ENCODE assay signal across 8 mouse cellular contexts in genomic region chr14:75786424-75786867, GRCm38 (mm10). TPM values are rescaled to one million over a fixed set of nuclear protein-coding genes. Genes with fewer than 3 reads are reported as not detected.
DNase-seq lines count a peak whose midpoint lies in the region; ATAC-seq and TF ChIP-seq lines count a peak whose summit lies in the region.

No protein-coding gene starts in this region.

- no peak for DNase-seq in kidney, adult 2 months
- no peak for DNase-seq in kidney, postnatal 25 days
- DNase-seq in hindbrain, postnatal 0 days (ENCODE audit: low spot score) = peak; percentile 72
- DNase-seq in midbrain, embryonic 10.5 days (ENCODE audit: low spot score) = no peak
- no peak for DNase-seq in yolk sac, embryonic 10.5 days (ENCODE audit: low spot score)
- no peak for DNase-seq in cerebellum, postnatal 4 days (ENCODE audit: low spot score in 2 of 2)

- ATAC-seq in hindbrain, postnatal 0 days = peak; percentile 82

- H3K9me3 ChIP-seq in E14TG2a.4 (ENCODE audit: low read length) = no peaks in the 10 kb centered on the region
- no peaks in the 10 kb centered on the region for H3K9me3 ChIP-seq in hindbrain, postnatal 0 days (ENCODE audit: low read length)
- no peaks in the 10 kb centered on the region for H3K9me3 ChIP-seq in midbrain, embryonic 10.5 days (replicated peaks)

- peak overlapping the region; percentile 75 for H3K4me2 ChIP-seq in hindbrain, postnatal 0 days (ENCODE audit: low read depth, low read length)

- 2% methylated on average over 31 of the region's 31 CpGs for WGBS in kidney, adult 2 months
- 2% methylated on average over 31 of the region's 31 CpGs for WGBS in hindbrain, postnatal 0 days
- WGBS in midbrain, embryonic 10.5 days = 2% methylated on average over 31 of the region's 31 CpGs

- peak overlapping the region; percentile 75 for H3K9ac ChIP-seq in hindbrain, postnatal 0 days (replicated peaks; ENCODE audit: low read length)

- H3K4me3 ChIP-seq in kidney, adult 2 months (ENCODE audit: insufficient read depth, low read depth, low read length) = peak overlapping the region; percentile 78
- H3K4me3 ChIP-seq in E14TG2a.4 (replicated peaks; ENCODE audit: low read length) = peak overlapping the region; percentile 95
- peak overlapping the region; percentile 66 for H3K4me3 ChIP-seq in cortical plate, adult 2 months (ENCODE audit: insufficient read depth, low read length)
- H3K4me3 ChIP-seq in hindbrain, postnatal 0 days (ENCODE audit: low read length) = peak overlapping the region; percentile 76
- peak overlapping the region; percentile 70 for H3K4me3 ChIP-seq in midbrain, embryonic 10.5 days

- no peaks in the 10 kb centered on the region for H3K27me3 ChIP-seq in kidney, adult 2 months (replicated peaks; ENCODE audit: control insufficient read depth, insufficient read depth, low read length)
- H3K27me3 ChIP-seq in E14TG2a.4 (ENCODE audit: insufficient read depth, low read length) = peaks cover 21% of the 10 kb centered on the region
- no peaks in the 10 kb centered on the region for H3K27me3 ChIP-seq in hindbrain, postnatal 0 days (ENCODE audit: insufficient read depth, low read length)
- H3K27me3 ChIP-seq in midbrain, embryonic 10.5 days (ENCODE audit: low read depth, poor library complexity, severe bottlenecking) = peaks cover 19% of the 10 kb centered on the region

- peaks cover 6% of the 10 kb centered on the region; the same call in 1 of the 2 replicates for H3K4me1 ChIP-seq in kidney, adult 2 months (ENCODE audit: control insufficient read depth, insufficient read depth, low read length)
- H3K4me1 ChIP-seq in E14TG2a.4 (replicated peaks; ENCODE audit: low read depth, low read length) = peaks cover 21% of the 10 kb centered on the region
- H3K4me1 ChIP-seq in cortical plate, adult 2 months (ENCODE audit: control insufficient read depth, insufficient read depth, low read length) = no peaks in the 10 kb centered on the region; the same call in 1 of the 2 replicates
- no peaks in the 10 kb centered on the region for H3K4me1 ChIP-seq in hindbrain, postnatal 0 days (ENCODE audit: insufficient read depth, low read length)
- peaks cover 20% of the 10 kb centered on the region for H3K4me1 ChIP-seq in midbrain, embryonic 10.5 days

- no peaks in the 10 kb centered on the region for H3K36me3 ChIP-seq in kidney, adult 2 months (ENCODE audit: control insufficient read depth, insufficient read depth, low read length)
- peaks cover 9% of the 10 kb centered on the region for H3K36me3 ChIP-seq in E14TG2a.4 (ENCODE audit: insufficient read depth, low read length)
- no peaks in the 10 kb centered on the region for H3K36me3 ChIP-seq in hindbrain, postnatal 0 days (ENCODE audit: insufficient read depth, low read length)
- peaks cover 9% of the 10 kb centered on the region for H3K36me3 ChIP-seq in midbrain, embryonic 10.5 days

- no peak for TF ChIP-seq POLR2A in kidney, adult 2 months (IDR thresholded peaks at IDR 0.05; ENCODE audit: low read depth, low read length)
- no peak for TF ChIP-seq POLR2A in cortical plate, adult 2 months (IDR thresholded peaks at IDR 0.05; ENCODE audit: extremely low read depth, insufficient read depth, low read length)

- H3K27ac ChIP-seq in kidney, adult 2 months (ENCODE audit: insufficient read depth, low read depth, low read length) = peak overlapping the region; percentile 71
- H3K27ac ChIP-seq in cortical plate, adult 2 months (ENCODE audit: insufficient read depth, low read length) = 0 out of 2 replicates have a peak overlapping the region, but pooled peaks have one; percentile 33
- H3K27ac ChIP-seq in hindbrain, postnatal 0 days = peak overlapping the region; percentile 92
- H3K27ac ChIP-seq in midbrain, embryonic 10.5 days (replicated peaks) = peak overlapping the region; percentile 89

- TF ChIP-seq CTCF in kidney, adult 2 months (conservative IDR thresholded peaks at IDR 0.05; ENCODE audit: insufficient read depth, insufficient read length, low read depth, low read length) = no peak
- TF ChIP-seq CTCF in E14TG2a.4 (conservative IDR thresholded peaks at IDR 0.05; ENCODE audit: low read length) = no peak
- no peak for TF ChIP-seq CTCF in cortical plate, adult 2 months (IDR thresholded peaks at IDR 0.05; ENCODE audit: extremely low read depth, insufficient read depth, low read length)
- 0 out of 2 replicates have a peak, but pooled peaks have one; percentile 8 for TF ChIP-seq CTCF in hindbrain, postnatal 0 days (IDR thresholded peaks at IDR 0.05; ENCODE audit: low read depth)

RNA-seq across cellular contexts. Expression of gene Slc25a30, which starts 0.4 kb away (rescaled TPM):
- polyA plus RNA-seq in kidney, adult 2 months (2012; rRNA removed) = 26.3 and 29.6 TPM in 2 replicates
- polyA plus RNA-seq in cortical plate, adult 2 months (2012; rRNA removed) = 7.2 and 9.3 TPM in 2 replicates
- total RNA-seq in hindbrain, postnatal 0 days (2014; rRNA removed) = 17.4 and 27.2 TPM in 2 replicates
- 4.8 and 6.0 TPM in 2 replicates for polyA plus RNA-seq in hindbrain, postnatal 0 days (2015; fragmentation: Nextera tagmentation; extraction: Ambion mirVana)
- 5.8 and 6.3 TPM in 2 replicates for polyA plus RNA-seq in midbrain, embryonic 10.5 days (2016; fragmentation: Nextera tagmentation; extraction: Ambion mirVana)

RNA-seq across cellular contexts. Expression of gene Cog3, which starts 32.1 kb away (rescaled TPM):
- polyA plus RNA-seq in kidney, adult 2 months (2012; rRNA removed) = 7.8 and 10.0 TPM in 2 replicates
- polyA plus RNA-seq in cortical plate, adult 2 months (2012; rRNA removed) = 24.3 and 24.4 TPM in 2 replicates
- total RNA-seq in hindbrain, postnatal 0 days (2014; rRNA removed) = 21.2 and 21.6 TPM in 2 replicates
- 11.1 and 12.0 TPM in 2 replicates for polyA plus RNA-seq in hindbrain, postnatal 0 days (2015; fragmentation: Nextera tagmentation; extraction: Ambion mirVana)
- 19.2 and 20.2 TPM in 2 replicates for polyA plus RNA-seq in midbrain, embryonic 10.5 days (2016; fragmentation: Nextera tagmentation; extraction: Ambion mirVana)

RNA-seq across cellular contexts. Expression of gene Tpt1, which starts 58.4 kb away (rescaled TPM):
- polyA plus RNA-seq in kidney, adult 2 months (2012; rRNA removed) = 1,266 and 1,401 TPM in 2 replicates
- polyA plus RNA-seq in cortical plate, adult 2 months (2012; rRNA removed) = 840 and 847 TPM in 2 replicates
- total RNA-seq in hindbrain, postnatal 0 days (2014; rRNA removed) = 377 and 433 TPM in 2 replicates
- 731 and 750 TPM in 2 replicates for polyA plus RNA-seq in hindbrain, postnatal 0 days (2015; fragmentation: Nextera tagmentation; extraction: Ambion mirVana)
- 805 and 934 TPM in 2 replicates for polyA plus RNA-seq in midbrain, embryonic 10.5 days (2016; fragmentation: Nextera tagmentation; extraction: Ambion mirVana)

Comparison
In these comparisons a context has a peak if more than half of its experiments do, and no peak if none do; other contexts are left out.
1. H3K27ac ChIP-seq: peak in every context shown above with its lines; median percentile 92 in hindbrain, postnatal 0 days; 89 in midbrain, embryonic 10.5 days; 71 in kidney, adult 2 months; 33 in cortical plate, adult 2 months.